Mouse (Mus musculus): ENCODE results near the gene Mcm3.

- TF ChIP-seq CTCF (conservative IDR thresholded peaks at IDR 0.05; ENCODE audit: low read length) (no peak), NANOG (IDR thresholded peaks at IDR 0.05; ENCODE audit: borderline replicate concordance, low read length) (no peak)
Observed at GRCm38 (mm10) chr1:20832473-20833140, 12.5 kb upstream of the Mcm3 start.

All from E14TG2a.4 (cell line).